In the genomic region with DNA sequence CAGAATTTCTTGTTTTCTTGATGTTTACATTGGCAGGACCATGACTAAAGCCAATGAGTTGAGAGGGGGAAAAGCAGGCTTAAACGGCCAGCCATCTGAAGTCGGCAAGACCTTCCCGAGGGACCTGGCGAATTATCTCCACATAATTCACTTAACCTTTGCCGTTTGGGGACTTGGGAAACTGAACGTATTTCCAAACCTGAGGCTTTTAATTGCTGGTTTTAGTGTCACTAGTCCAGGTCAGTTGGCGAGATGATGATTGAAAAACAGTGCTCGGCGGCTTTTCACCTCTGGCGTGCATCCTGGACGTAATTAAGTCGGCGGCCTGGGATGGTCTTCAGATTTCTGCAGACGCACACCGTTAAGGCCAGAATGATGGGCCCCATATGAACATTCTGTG, we compare ENCODE assay signal across 29 mouse cellular contexts.
DNase-seq lines count a peak whose midpoint lies in the region; ATAC-seq and TF ChIP-seq lines count a peak whose summit lies in the region.
"Had no signal": no experiment of that assay in that cellular context is flagged by ENCODE, and none has a peak within 500 bp of the region (broad histone marks: within the 10 kb centered on the region; RNA-seq: fewer than 3 reads in every experiment).

No protein-coding gene starts in this region.

- H3K36me3 ChIP-seq in testis, adult 2 months (ENCODE audit: control insufficient read depth, insufficient read depth, low read length) = no peaks in the 10 kb centered on the region
- no peaks in the 10 kb centered on the region for H3K36me3 ChIP-seq in embryonic facial prominence, embryonic 11.5 days (replicated peaks; ENCODE audit: control insufficient read depth, insufficient read depth, low read depth, low read length)
- H3K36me3 ChIP-seq in limb, embryonic 11.5 days (ENCODE audit: control insufficient read depth, insufficient read depth, low read length) = no peaks in the 10 kb centered on the region
- H3K36me3 ChIP-seq in forebrain, embryonic 13.5 days (ENCODE audit: poor library complexity, severe bottlenecking) = no peaks in the 10 kb centered on the region
- no peaks in the 10 kb centered on the region for H3K36me3 ChIP-seq in heart, embryonic 10.5 days
- H3K36me3 ChIP-seq: forebrain, embryonic 12.5 days; heart, embryonic 12.5 days; hindbrain, embryonic 12.5 days; liver, embryonic 12.5 days; midbrain, embryonic 12.5 days had no signal

- no peak for TF ChIP-seq CTCF in testis, adult 2 months (IDR thresholded peaks at IDR 0.05; ENCODE audit: control insufficient read depth, insufficient read depth, insufficient replicate concordance, low read depth, low read length)

- 25% methylated on average over 15 of the region's 15 CpGs for whole genome bisulfite sequencing in embryonic facial prominence, embryonic 11.5 days
- WGBS in limb, embryonic 11.5 days = 10% methylated on average over 15 of the region's 15 CpGs
- 86% methylated on average over 15 of the region's 15 CpGs for WGBS in forebrain, embryonic 13.5 days
- WGBS in heart, embryonic 10.5 days = 79% methylated on average over 15 of the region's 15 CpGs

- TF ChIP-seq POLR2A in testis, adult 2 months (IDR thresholded peaks at IDR 0.05; ENCODE audit: control insufficient read depth, low read depth, low read length) = no peak

- peak overlapping the region; percentile 40 for H3K4me3 ChIP-seq in testis, adult 2 months (ENCODE audit: control insufficient read depth, low read depth, low read length)
- H3K4me3 ChIP-seq in embryonic facial prominence, embryonic 11.5 days (ENCODE audit: low read depth, low read length) = no peak overlapping the region
- no peak overlapping the region for H3K4me3 ChIP-seq in limb, embryonic 11.5 days (ENCODE audit: low read depth, low read length)
- H3K4me3 ChIP-seq in forebrain, embryonic 13.5 days = no peak overlapping the region
- no peak overlapping the region for H3K4me3 ChIP-seq in heart, embryonic 10.5 days
- H3K4me3 ChIP-seq: erythroblast, embryonic 14.5 days; forebrain, embryonic 12.5 days; heart, embryonic 12.5 days; hindbrain, embryonic 12.5 days; liver, embryonic 12.5 days; midbrain, embryonic 12.5 days had no signal

- no peak overlapping the region for H3K4me2 ChIP-seq in embryonic facial prominence, embryonic 11.5 days (ENCODE audit: low read depth, low read length)
- peak overlapping the region; percentile 24; the same call in 1 of the 2 replicates for H3K4me2 ChIP-seq in limb, embryonic 11.5 days (ENCODE audit: low read depth, severe bottlenecking)
- H3K4me2 ChIP-seq in forebrain, embryonic 13.5 days = no peak overlapping the region
- H3K4me2 ChIP-seq: forebrain, embryonic 12.5 days; heart, embryonic 12.5 days; hindbrain, embryonic 12.5 days; liver, embryonic 12.5 days; midbrain, embryonic 12.5 days had no signal

- H3K9ac ChIP-seq in embryonic facial prominence, embryonic 11.5 days (replicated peaks; ENCODE audit: low read length) = no peak overlapping the region
- no peak overlapping the region for H3K9ac ChIP-seq in limb, embryonic 11.5 days (ENCODE audit: low read length)
- H3K9ac ChIP-seq in forebrain, embryonic 13.5 days = no peak overlapping the region
- H3K9ac ChIP-seq: forebrain, embryonic 12.5 days; heart, embryonic 12.5 days; hindbrain, embryonic 12.5 days; liver, embryonic 12.5 days; midbrain, embryonic 12.5 days had no signal

- H3K4me1 ChIP-seq in testis, adult 2 months (ENCODE audit: control insufficient read depth, insufficient read depth, low read length) = peaks cover 2% of the 10 kb centered on the region
- H3K4me1 ChIP-seq in embryonic facial prominence, embryonic 11.5 days (ENCODE audit: control insufficient read depth, insufficient read depth, low read length) = no peaks in the 10 kb centered on the region
- peaks cover 13% of the 10 kb centered on the region for H3K4me1 ChIP-seq in limb, embryonic 11.5 days (ENCODE audit: control insufficient read depth, insufficient read depth, low read length)
- peaks cover 7% of the 10 kb centered on the region for H3K4me1 ChIP-seq in forebrain, embryonic 13.5 days
- H3K4me1 ChIP-seq in heart, embryonic 10.5 days = no peaks in the 10 kb centered on the region
- H3K4me1 ChIP-seq: heart, embryonic 12.5 days; liver, embryonic 12.5 days had no signal

- H3K27me3 ChIP-seq in testis, adult 2 months (ENCODE audit: control insufficient read depth, insufficient read depth, low read length) = no peaks in the 10 kb centered on the region
- H3K27me3 ChIP-seq in embryonic facial prominence, embryonic 11.5 days (ENCODE audit: control insufficient read depth, insufficient read depth, low read length) = peaks cover 3% of the 10 kb centered on the region; the same call in 1 of the 2 replicates
- peaks cover 13% of the 10 kb centered on the region for H3K27me3 ChIP-seq in limb, embryonic 11.5 days (ENCODE audit: control insufficient read depth, insufficient read depth, low read length)
- H3K27me3 ChIP-seq in forebrain, embryonic 13.5 days = 0 out of 2 replicates have a peak, but pooled peaks cover 5% of the 10 kb centered on the region
- no peaks in the 10 kb centered on the region for H3K27me3 ChIP-seq in heart, embryonic 10.5 days (ENCODE audit: insufficient read depth, poor library complexity, severe bottlenecking)
- H3K27me3 ChIP-seq: heart, embryonic 12.5 days; liver, embryonic 12.5 days; midbrain, embryonic 12.5 days had no signal

- no peak for ATAC-seq in embryonic facial prominence, embryonic 11.5 days (replicated peaks; ENCODE audit: insufficient number of reproducible peaks, low FRiP score, low TSS enrichment, low read depth)
- no peak for ATAC-seq in limb, embryonic 11.5 days (ENCODE audit: insufficient number of reproducible peaks, low FRiP score, low TSS enrichment, low read depth)
- ATAC-seq in forebrain, embryonic 13.5 days = no peak
- no peak for ATAC-seq in megakaryocyte-erythroid progenitor cell, adult 5-6 weeks (replicated peaks; ENCODE audit: low FRiP score, low TSS enrichment, poor library complexity, severe bottlenecking)
- ATAC-seq: activated CD4-positive, CD25-positive, alpha-beta regulatory T cell, adult 4 months; liver, embryonic 12.5 days; Patski had no signal

- H3K9me3 ChIP-seq in embryonic facial prominence, embryonic 11.5 days (replicated peaks; ENCODE audit: control insufficient read depth, low read length) = no peaks in the 10 kb centered on the region
- no peaks in the 10 kb centered on the region for H3K9me3 ChIP-seq in limb, embryonic 11.5 days (ENCODE audit: control insufficient read depth, low read length)
- no peaks in the 10 kb centered on the region for H3K9me3 ChIP-seq in forebrain, embryonic 13.5 days (replicated peaks)
- no peaks in the 10 kb centered on the region for H3K9me3 ChIP-seq in heart, embryonic 10.5 days
- H3K9me3 ChIP-seq: forebrain, embryonic 12.5 days; heart, embryonic 12.5 days; hindbrain, embryonic 12.5 days; liver, embryonic 12.5 days; midbrain, embryonic 12.5 days had no signal

- H3K27ac ChIP-seq in testis, adult 2 months (ENCODE audit: control insufficient read depth, insufficient read depth, low read depth, low read length) = no peak overlapping the region
- no peak overlapping the region for H3K27ac ChIP-seq in embryonic facial prominence, embryonic 11.5 days (replicated peaks; ENCODE audit: low read depth, low read length)
- H3K27ac ChIP-seq in limb, embryonic 11.5 days (replicated peaks; ENCODE audit: low read depth, low read length) = peak overlapping the region; percentile 30; the same call in 1 of the 2 replicates
- H3K27ac ChIP-seq in forebrain, embryonic 13.5 days = no peak overlapping the region
- H3K27ac ChIP-seq in heart, embryonic 10.5 days = no peak overlapping the region
- H3K27ac ChIP-seq: forebrain, embryonic 12.5 days; hindbrain, embryonic 12.5 days; liver, embryonic 12.5 days; midbrain, embryonic 12.5 days had no signal

- intact Hi-C loops in heart, postnatal 14 days (cut with DNase I) = no loop called here

- DNase-seq in testis, postnatal 10 days (ENCODE audit: low spot score) = no peak
- DNase-seq in embryonic facial prominence, embryonic 11.5 days (ENCODE audit: low spot score) = peak; percentile 66
- peak; percentile 67 for DNase-seq in limb, embryonic 11.5 days (ENCODE audit: low spot score)
- no peak for DNase-seq in heart, embryonic 10.5 days (ENCODE audit: low spot score)
- DNase-seq in heart, postnatal 14 days = no peak
- DNase-seq: adrenal gland, adult 8-10 months; cerebellum, adult 11-12 months; cerebellum, postnatal 10 days; gastrocnemius, postnatal 14 days; heart, adult 11 months; heart, postnatal 10 days; kidney, adult 11 months; kidney, postnatal 10 days; layer of hippocampus, postnatal 36 days; lung, adult 18-20 months; lung, postnatal 10 days; spleen, adult 18-20 months; thymus, postnatal 25 days had no signal

Comparison
In these comparisons a context has a peak if more than half of its experiments do, and no peak if none do; other contexts are left out.
1. DNase-seq: peak in embryonic facial prominence, embryonic 11.5 days (single experiment) and limb, embryonic 11.5 days (single experiment); none in testis, postnatal 10 days (single experiment), heart, embryonic 10.5 days (single experiment) and heart, postnatal 14 days (0 of 2).